Mouse (Mus musculus) thymus, adult 2 months (tissue): ENCODE results near the gene Rab37.

Experiments used
- CTCF ChIP-seq: fragments of 200-500 bp; IDR thresholded peaks from 2 replicates; pipeline ENCODE4 v1.5.1; 2012; ENCODE audit warnings: mild to moderate bottlenecking, control low read depth, low read length, moderate library complexity, borderline replicate concordance; ENCODE audit not compliant: control insufficient read depth, poor library complexity, insufficient read depth; ENCODE audit errors: extremely low read depth
- POLR2A ChIP-seq: fragments of 200-500 bp; IDR thresholded peaks from 2 replicates; pipeline ENCODE4 v1.6.1; 2012; ENCODE audit warnings: mild to moderate bottlenecking, low read length, control low read depth, moderate library complexity; ENCODE audit not compliant: control insufficient read depth, poor library complexity, insufficient read depth; ENCODE audit errors: extremely low read depth

DNA sequence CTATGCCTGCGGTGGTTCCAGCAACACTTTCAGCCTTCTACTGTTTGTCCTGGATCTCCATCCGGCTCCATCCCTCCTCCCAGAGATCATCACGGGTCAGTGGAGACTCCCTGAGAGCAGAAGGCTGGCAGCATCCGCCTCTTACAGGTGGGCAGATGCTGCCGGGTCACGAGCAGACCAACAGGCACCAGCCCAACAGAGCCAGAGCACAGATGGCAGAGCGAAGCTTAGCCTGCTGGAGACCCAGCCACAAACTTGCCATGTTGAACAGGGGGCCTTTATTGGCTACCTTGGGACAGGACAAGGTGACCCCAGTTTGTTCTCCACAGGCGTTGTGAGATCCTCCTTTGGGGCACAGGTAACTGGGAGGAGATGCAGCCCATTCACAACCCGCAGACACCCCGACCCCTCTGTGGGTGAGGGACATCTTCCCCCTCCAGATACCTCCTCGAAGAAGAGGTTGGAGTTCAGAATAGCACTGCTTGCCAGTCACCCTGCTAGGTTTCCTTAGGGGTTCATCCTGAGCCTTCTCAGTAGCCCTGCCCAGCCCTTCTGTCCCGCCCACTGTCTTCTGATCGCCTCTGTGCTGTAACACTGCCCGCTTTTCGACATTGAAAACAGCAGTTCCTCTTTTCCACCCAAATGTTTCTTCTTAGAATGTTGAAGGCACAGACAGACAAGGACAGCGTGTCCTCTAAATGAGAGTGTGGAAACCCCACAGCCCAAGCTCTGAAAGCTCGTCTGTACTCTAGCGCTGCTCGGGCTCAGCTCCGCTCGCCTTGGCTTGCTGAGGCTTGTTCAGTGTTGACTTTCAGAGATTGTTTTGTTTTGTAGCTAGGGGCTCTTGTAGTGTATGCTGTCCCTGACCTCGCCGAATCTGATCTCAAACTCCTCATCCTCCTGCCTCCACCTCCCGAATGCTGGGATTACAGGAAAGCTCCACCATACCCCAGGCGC lies 117.8 kb downstream of the Rab37 start:
- TF ChIP-seq CTCF: no peak
- no peak for TF ChIP-seq POLR2A
